Mouse (Mus musculus) MEL (cell line): Measurements from ENCODE around the gene Sobp. TPM values are rescaled to one million over a fixed set of nuclear protein-coding genes. Genes with fewer than 3 reads are reported as not detected.

Experiments used
- DNase-seq: peaks from one replicate; pipeline ENCODE4 v3.0.0; 2011; ENCODE audit warnings: low read depth, low spot score
- H3K27ac ChIP-seq: 2 replicates; pipeline ENCODE4 v1.5.1; 2012; ENCODE audit warnings: low read depth, mild to moderate bottlenecking, control low read depth, low read length, moderate library complexity; ENCODE audit not compliant: control insufficient read depth
- H3K27me3 ChIP-seq, 2 experiments: fragments of 150-350 bp in 1 of 2; sonication (generic) in 1 of 2; 2 replicates each; pipeline ENCODE4 v1.6.1; 2012; ENCODE audit warnings: low read length in 2 of 2, mild to moderate bottlenecking in 2 of 2, improper control_type of control experiment in 1 of 2, moderate library complexity in 1 of 2; ENCODE audit not compliant: insufficient read depth in 2 of 2, control insufficient read depth in 1 of 2
- H3K36me3 ChIP-seq, 2 experiments: 2 replicates each; pipeline ENCODE4 v1.6.1; 2012 to 2014; ENCODE audit warnings: low read length in 2 of 2, improper control_type of control experiment in 1 of 2, inconsistent platforms in 1 of 2, mild to moderate bottlenecking in 1 of 2; ENCODE audit not compliant: insufficient read depth in 2 of 2, control insufficient read depth in 1 of 2
- H3K4me1 ChIP-seq, 2 experiments: fragments of 150-350 bp in 1 of 2; sonication (generic) in 1 of 2; 2 replicates each; pipeline ENCODE4 v1.6.1; 2012; ENCODE audit warnings: low read length in 2 of 2, improper control_type of control experiment in 1 of 2, mild to moderate bottlenecking in 1 of 2; ENCODE audit not compliant: insufficient read depth in 2 of 2, control insufficient read depth in 1 of 2
- H3K4me3 ChIP-seq, 2 experiments: fragments of 150-350 bp in 1 of 2; sonication (generic) in 1 of 2; 2 replicates each; pipeline ENCODE4 v1.5.1; 2012; ENCODE audit warnings: low read depth in 2 of 2, low read length in 2 of 2, mild to moderate bottlenecking in 2 of 2, moderate library complexity in 2 of 2, control low read depth in 1 of 2, improper control_type of control experiment in 1 of 2; ENCODE audit not compliant: control insufficient read depth in 1 of 2, insufficient read depth in 1 of 2
- H3K79me2 ChIP-seq: 2 replicates; pipeline ENCODE4 v1.6.1; 2012; ENCODE audit warnings: mild to moderate bottlenecking, low read length, moderate library complexity; ENCODE audit not compliant: control insufficient read depth, poor library complexity, insufficient read depth
- H3K9ac ChIP-seq: 2 replicates; pipeline ENCODE4 v1.6.1; 2012; ENCODE audit warnings: low read depth, mild to moderate bottlenecking, control low read depth, low read length, moderate library complexity; ENCODE audit not compliant: control insufficient read depth, poor library complexity, severe bottlenecking
- H3K9me3 ChIP-seq: fragments of 150-350 bp; sonication (generic); replicated peaks from 2 replicates; pipeline ENCODE4 v1.6.1; 2012; ENCODE audit warnings: mild to moderate bottlenecking, low read length, improper control_type of control experiment, moderate library complexity; ENCODE audit not compliant: insufficient read depth
- CHD1 ChIP-seq: IDR thresholded peaks from 2 replicates; pipeline ENCODE4 v1.6.1; 2012; ENCODE audit warnings: low read depth, mild to moderate bottlenecking, inconsistent platforms, low read length, improper control_type of control experiment
- CTCF ChIP-seq, 3 experiments: IDR thresholded peaks in 2 of 3; conservative IDR thresholded peaks in 1 of 3; 2 replicates each; pipeline ENCODE4 v1.5.1; 2011 to 2012; ENCODE audit warnings: low read length in 3 of 3, low read depth in 2 of 3, mild to moderate bottlenecking in 2 of 3, improper control_type of control experiment in 1 of 3, inconsistent platforms in 1 of 3, mixed read lengths in 1 of 3, moderate library complexity in 1 of 3; ENCODE audit not compliant: control insufficient read depth in 1 of 3, insufficient read depth in 1 of 3, poor library complexity in 1 of 3, severe bottlenecking in 1 of 3
- ELF1 ChIP-seq: IDR thresholded peaks from 2 replicates; pipeline ENCODE4 v1.6.1; 2014; ENCODE audit warnings: low read depth, mild to moderate bottlenecking, inconsistent platforms, low read length, improper control_type of control experiment, moderate library complexity
- ETS1 ChIP-seq: IDR thresholded peaks from 2 replicates; pipeline ENCODE4 v1.6.1; 2012; ENCODE audit warnings: low read depth, mild to moderate bottlenecking, inconsistent platforms, low read length, improper control_type of control experiment, moderate library complexity
- MAFK ChIP-seq: IDR thresholded peaks from 2 replicates; pipeline ENCODE4 v1.6.1; 2011; ENCODE audit warnings: low read depth, mild to moderate bottlenecking, low read length, improper control_type of control experiment, borderline replicate concordance
- MAZ ChIP-seq: IDR thresholded peaks from 2 replicates; pipeline ENCODE4 v1.6.1; 2012; ENCODE audit warnings: low read depth, mild to moderate bottlenecking, inconsistent platforms, low read length, improper control_type of control experiment
- MYC ChIP-seq: IDR thresholded peaks from 2 replicates; pipeline ENCODE4 v1.6.1; 2011; ENCODE audit warnings: low read depth, mild to moderate bottlenecking, low read length, improper control_type of control experiment, moderate library complexity
- NELFE ChIP-seq: IDR thresholded peaks from 2 replicates; pipeline ENCODE4 v1.6.1; 2011; ENCODE audit warnings: low read depth, low read length, improper control_type of control experiment
- POLR2A ChIP-seq, 2 experiments: IDR thresholded peaks; 2 replicates each; pipeline ENCODE4 v1.6.1; 2011 to 2012; ENCODE audit warnings: low read length in 2 of 2, mild to moderate bottlenecking in 2 of 2, control low read depth in 1 of 2, improper control_type of control experiment in 1 of 2, low read depth in 1 of 2, moderate library complexity in 1 of 2; ENCODE audit not compliant: control insufficient read depth in 1 of 2, insufficient read depth in 1 of 2, poor library complexity in 1 of 2
- POLR2AphosphoS5 ChIP-seq: IDR thresholded peaks from 2 replicates; pipeline ENCODE4 v1.6.1; 2012; ENCODE audit warnings: low read depth, borderline replicate concordance, mild to moderate bottlenecking, inconsistent platforms, low read length, moderate library complexity, mixed read lengths
- SIN3A ChIP-seq: IDR thresholded peaks from 2 replicates; pipeline ENCODE4 v1.6.1; 2012; ENCODE audit warnings: low read length, improper control_type of control experiment, inconsistent platforms
- TBP ChIP-seq: IDR thresholded peaks from 2 replicates; pipeline ENCODE4 v1.8.0; 2011; ENCODE audit warnings: low read depth, low read length, improper control_type of control experiment
- TCF12 ChIP-seq: IDR thresholded peaks from 2 replicates; pipeline ENCODE4 v1.6.1; 2014; ENCODE audit warnings: low read depth, mild to moderate bottlenecking, inconsistent platforms, low read length, improper control_type of control experiment, moderate library complexity
- USF2 ChIP-seq, 2 experiments: IDR thresholded peaks; 2 replicates each; pipeline ENCODE4 v1.6.1; 2011 to 2012; ENCODE audit warnings: improper control_type of control experiment in 2 of 2, low read length in 2 of 2, borderline replicate concordance in 1 of 2, inconsistent platforms in 1 of 2, low read depth in 1 of 2, mild to moderate bottlenecking in 1 of 2; ENCODE audit not compliant: insufficient read depth in 1 of 2
- ZC3H11A ChIP-seq: IDR thresholded peaks from 2 replicates; pipeline ENCODE4 v1.6.1; 2012; ENCODE audit warnings: low read depth, mild to moderate bottlenecking, inconsistent platforms, low read length, improper control_type of control experiment
- ZKSCAN1 ChIP-seq: IDR thresholded peaks from 2 replicates; pipeline ENCODE4 v1.6.1; 2012; ENCODE audit warnings: low read depth, mild to moderate bottlenecking, inconsistent platforms, low read length, improper control_type of control experiment, moderate library complexity
- ZNF384 ChIP-seq: IDR thresholded peaks from 2 replicates; pipeline ENCODE4 v1.6.1; 2012; ENCODE audit warnings: low read depth, mild to moderate bottlenecking, inconsistent platforms, low read length, improper control_type of control experiment
- polyA plus RNA-seq, 2 experiments: library from polyadenylated mRNA; stranded (reverse) in 1 of 2; unstranded in 1 of 2; fragments of >175 nt in 1 of 2; fragments of >200 nt in 1 of 2; gene quantifications; 2 replicates each; pipeline versions ENCODE4 v1.2.1 to v1.2.4; 2012; ENCODE audit warnings: low replicate concordance in 2 of 2, low read depth in 1 of 2; ENCODE audit not compliant: insufficient read length in 2 of 2, insufficient read depth in 1 of 2, missing spikeins in 1 of 2
- total RNA-seq: library from RNA; depleted of rRNA; stranded (reverse); fragments of 300-350 nt; gene quantifications from 2 replicates; pipeline ENCODE4 v1.2.3, GENCODE M21; 2012

Gene Sobp
- total and polyA plus RNA-seq, 3 experiments = not detected

DNA sequence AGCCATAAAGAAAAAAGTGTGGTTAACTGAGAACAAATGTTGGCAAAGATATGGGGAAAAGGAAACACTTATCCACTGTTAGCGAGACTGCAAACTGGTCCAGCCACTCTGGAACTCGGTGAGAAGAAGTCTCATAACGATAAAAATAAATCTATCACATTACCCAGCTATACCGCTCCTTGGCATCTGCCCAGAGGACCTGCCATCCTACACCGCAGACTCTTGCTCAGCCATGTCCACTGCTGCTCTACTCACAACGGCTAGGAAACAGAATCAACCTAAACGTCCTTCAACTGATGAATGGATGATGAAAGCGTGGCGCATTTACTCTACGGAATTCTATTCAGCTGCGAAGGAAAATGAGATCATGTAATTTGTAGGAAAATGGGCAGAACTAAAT lies 25.9 kb downstream of the Sobp start:
- Histone ChIP-seq H3K9me3 (no peaks in the 10 kb centered on the region), H3K4me1 (no peaks in the 10 kb centered on the region), H3K36me3 (no peaks in the 10 kb centered on the region), H3K27ac (no peak overlapping the region), H3K9ac (no peak overlapping the region), H3K4me3 (no peak overlapping the region), H3K79me2 (no peaks in the 10 kb centered on the region), H3K27me3 (peaks cover 3 to 6% of the 10 kb centered on the region in 2 experiments)
- TF ChIP-seq NELFE (no peak), CTCF (IDR thresholded peaks at IDR 0.05 in 2 of 3, conservative IDR thresholded peaks at IDR 0.05 in 1 of 3; ENCODE audit: control insufficient read depth in 1 of 3, insufficient read depth in 1 of 3, low read depth in 2 of 3, low read length in 3 of 3, poor library complexity in 1 of 3, severe bottlenecking in 1 of 3) (no peak), POLR2A (IDR thresholded peaks at IDR 0.05; ENCODE audit: control insufficient read depth in 1 of 2, insufficient read depth in 1 of 2, low read depth in 1 of 2, low read length in 2 of 2, poor library complexity in 1 of 2) (no peak), TBP (no peak), ETS1 (no peak), MAZ (no peak), MYC (no peak), SIN3A (no peak), ZKSCAN1 (no peak), USF2 (IDR thresholded peaks at IDR 0.05; ENCODE audit: borderline replicate concordance in 1 of 2, insufficient read depth in 1 of 2, low read depth in 1 of 2, low read length in 2 of 2) (no peak), CHD1 (no peak), ZNF384 (no peak)
- DNase-seq = peak; percentile 19

DNA sequence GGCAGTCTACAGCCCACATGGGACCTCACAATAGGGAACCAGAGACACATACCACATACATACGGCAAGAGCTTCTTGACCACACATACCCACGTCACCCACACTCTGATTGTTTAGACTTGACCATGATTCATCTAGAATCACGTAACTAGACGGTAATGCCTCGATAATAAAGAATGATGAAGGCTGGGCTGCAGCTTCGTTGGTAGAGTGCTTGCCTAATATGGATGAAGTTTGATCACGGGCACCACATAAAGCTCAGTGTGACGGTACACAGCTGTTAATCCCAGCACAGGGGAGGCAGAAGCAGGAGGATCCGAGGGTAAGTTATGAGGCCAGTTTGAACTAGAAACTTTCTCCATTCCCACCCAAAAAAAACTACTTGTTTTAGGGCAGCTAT lies 31.2 kb downstream of the Sobp start:
- TF ChIP-seq ELF1 (no peak), POLR2AphosphoS5 (no peak), ZC3H11A (no peak), TCF12 (no peak), ZNF384 (no peak), MAFK (no peak)
- TF ChIP-seq, all 39 proteins: peak for 0
- Histone ChIP-seq H3K27me3 (peaks cover 3 to 5% of the 10 kb centered on the region in 2 experiments), H3K4me1 (no peaks in the 10 kb centered on the region), H3K36me3 (no peaks in the 10 kb centered on the region), H3K27ac (no peak overlapping the region), H3K9ac (no peak overlapping the region), H3K4me3 (no peak overlapping the region), H3K9me3 (no peaks in the 10 kb centered on the region), H3K79me2 (no peaks in the 10 kb centered on the region)
- DNase-seq = no peak
